Mouse (Mus musculus) adrenal gland, adult (tissue): ENCODE data around the gene Cebpb.
"Not testable (repeated sequence)": the region's sequence is repeated elsewhere in the genome, so short reads cannot be mapped to it uniquely, and the experiment has no call there.

Experiments used
- DNase-seq, 2 experiments: peaks; one replicate each; pipeline ENCODE4 v3.0.0; 2022 to 2023; ENCODE audit warnings: low spot score in 1 of 2; ENCODE audit not compliant: inconsistent age in 2 of 2

The Cebpb gene

GRCm38 (mm10) chr2:167688498-167689451 is at the start of gene Cebpb:
Gene Cebpb (plus strand): TSS chr2:167688915.
- DNase-seq, result peak; percentile 94 to 99

GRCm38 (mm10) chr2:167640279-167640678 is 48.4 kb upstream of the Cebpb start:
- no peak for DNase-seq

GRCm38 (mm10) chr2:167641337-167641736 is 47.4 kb upstream of the Cebpb start:
- peak; percentile 54 to 84 for DNase-seq

- DNase-seq, result no peak
Measured at GRCm38 (mm10) chr2:167642164-167642563, 46.6 kb upstream of the Cebpb start.

GRCm38 (mm10) chr2:167643356-167644052 is 45.2 kb upstream of the Cebpb start:
- not testable (repeated sequence) for DNase-seq

GRCm38 (mm10) chr2:167646411-167646810 is 42.3 kb upstream of the Cebpb start:
- no peak for DNase-seq

GRCm38 (mm10) chr2:167649290-167650032 is 39.3 kb upstream of the Cebpb start:
- peak; percentile 50 to 68 for DNase-seq

- no peak for DNase-seq
Measured at GRCm38 (mm10) chr2:167651622-167652021, 37.1 kb upstream of the Cebpb start.

GRCm38 (mm10) chr2:167652694-167653093 is 36.0 kb upstream of the Cebpb start:
- DNase-seq, result no peak

GRCm38 (mm10) chr2:167654911-167655600 is 33.7 kb upstream of the Cebpb start:
- DNase-seq, result no peak

GRCm38 (mm10) chr2:167656629-167657478 is 31.9 kb upstream of the Cebpb start:
- peak; percentile 56 to 64 for DNase-seq

GRCm38 (mm10) chr2:167657973-167658372 is 30.7 kb upstream of the Cebpb start:
- DNase-seq, result no peak

GRCm38 (mm10) chr2:167658712-167659111 is 30.0 kb upstream of the Cebpb start:
- no peak for DNase-seq

- DNase-seq, result no peak
Measured at GRCm38 (mm10) chr2:167659177-167659846, 29.4 kb upstream of the Cebpb start.

GRCm38 (mm10) chr2:167659847-167660610 is 28.7 kb upstream of the Cebpb start:
- peak in 1 of 2 experiments; percentile 81 for DNase-seq

- DNase-seq, result no peak
Measured at GRCm38 (mm10) chr2:167660611-167660971, 28.1 kb upstream of the Cebpb start.

- DNase-seq, result peak; percentile 96 to 97
Measured at GRCm38 (mm10) chr2:167661270-167662203, 27.2 kb upstream of the Cebpb start, which contains the start of gene Gm20431. Gene Gm20431 (minus strand): TSS chr2:167661496.
